Mouse (Mus musculus) layer of hippocampus, adult 9-10 months (tissue): ENCODE data around the gene Taf8.

Experiments used
- DNase-seq: peaks from one replicate; pipeline ENCODE4 v3.0.0; 2022; ENCODE audit warnings: low spot score

The Taf8 gene

GRCm38 (mm10) chr17:47458310-47458709 is 43.8 kb downstream of the Taf8 start:
- no peak for DNase-seq

- DNase-seq, result no peak
These were observed 47.4 kb downstream of the Taf8 start for GRCm38 (mm10) chr17:47454675-47455074.

- no peak for DNase-seq
These were observed 49.2 kb downstream of the Taf8 start for GRCm38 (mm10) chr17:47452886-47453285.

- DNase-seq, result no peak
These were observed 51.1 kb downstream of the Taf8 start for GRCm38 (mm10) chr17:47450880-47451565.

- DNase-seq, result no peak
These were observed 51.9 kb downstream of the Taf8 start for GRCm38 (mm10) chr17:47450239-47450638.

GRCm38 (mm10) chr17:47449432-47449831 is 52.7 kb downstream of the Taf8 start:
- DNase-seq, result no peak

- DNase-seq, result no peak
These were observed 53.3 kb downstream of the Taf8 start for GRCm38 (mm10) chr17:47448523-47449372.

GRCm38 (mm10) chr17:47446561-47446960 is 55.5 kb downstream of the Taf8 start:
- no peak for DNase-seq

GRCm38 (mm10) chr17:47446025-47446424 is 56.1 kb downstream of the Taf8 start:
- DNase-seq, result no peak

- no peak for DNase-seq
These were observed 56.6 kb downstream of the Taf8 start for GRCm38 (mm10) chr17:47445518-47445917.

GRCm38 (mm10) chr17:47444113-47444512 is 58.0 kb downstream of the Taf8 start:
- no peak for DNase-seq

- DNase-seq, result no peak
These were observed 59.8 kb downstream of the Taf8 start for GRCm38 (mm10) chr17:47442271-47442670.

GRCm38 (mm10) chr17:47441296-47442051 is 60.6 kb downstream of the Taf8 start:
- DNase-seq, result no peak

- no peak for DNase-seq
These were observed 61.7 kb downstream of the Taf8 start for GRCm38 (mm10) chr17:47440359-47440890.

- no peak for DNase-seq
These were observed 62.6 kb downstream of the Taf8 start for GRCm38 (mm10) chr17:47439396-47440028.

- no peak for DNase-seq
These were observed 63.5 kb downstream of the Taf8 start for GRCm38 (mm10) chr17:47438611-47439010.

GRCm38 (mm10) chr17:47436907-47437547 is 65.1 kb downstream of the Taf8 start, which contains the start of gene 1700001C19Rik:
Gene 1700001C19Rik, minus strand, starts transcription at chr17:47437376.
- no peak for DNase-seq

GRCm38 (mm10) chr17:47436156-47436906 is 65.8 kb downstream of the Taf8 start, which contains the start of gene AI661453:
Gene AI661453, plus strand, starts transcription at chr17:47436615.
- no peak for DNase-seq
